Mouse (Mus musculus) MN1 (cell line): Measurements from ENCODE around the gene Il1rapl2.

Experiments
- DNase-seq: peaks from one replicate; pipeline ENCODE4 v3.0.0-alpha.2; 2016; ENCODE audit warnings: low spot score

The Il1rapl2 gene

GRCm38 (mm10) chrX:137570321-137571195, at the start of gene Il1rapl2:
Il1rapl2 (plus strand) TSS chrX:137570608.
- no peak for DNase-seq

- DNase-seq: no peak
These were observed 22.1 kb upstream of the Il1rapl2 start for GRCm38 (mm10) chrX:137548348-137548747.

- no peak for DNase-seq
These were observed 778 bp upstream of the Il1rapl2 start for GRCm38 (mm10) chrX:137569472-137570188.

DNA sequence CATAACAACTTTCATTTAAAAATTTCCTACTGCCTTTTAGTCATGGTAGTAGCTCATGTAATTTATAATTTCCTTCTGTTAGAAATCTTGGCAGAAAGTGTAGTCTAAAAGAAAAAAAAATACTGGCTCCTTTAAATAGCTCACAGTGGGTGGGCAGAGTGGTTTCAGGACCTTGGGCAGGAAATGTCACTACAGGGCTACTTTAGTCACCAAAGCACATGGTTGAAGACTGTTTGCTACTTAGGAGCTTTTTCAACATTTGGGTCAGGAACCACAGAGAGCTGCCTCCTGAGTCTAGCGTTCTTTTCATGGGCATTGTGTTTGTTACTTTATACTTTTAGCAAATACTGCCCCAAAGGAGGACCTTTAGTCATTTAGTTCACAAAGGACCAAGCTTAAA, 12.2 kb downstream of the Il1rapl2 start:
- no peak for DNase-seq

GRCm38 (mm10) chrX:137620697-137621096, 50.3 kb downstream of the Il1rapl2 start:
- DNase-seq: no peak

GRCm38 (mm10) chrX:137667011-137667410, 96.6 kb downstream of the Il1rapl2 start:
- no peak for DNase-seq

GRCm38 (mm10) chrX:137687974-137688373, 117.6 kb downstream of the Il1rapl2 start:
- no peak for DNase-seq

DNA sequence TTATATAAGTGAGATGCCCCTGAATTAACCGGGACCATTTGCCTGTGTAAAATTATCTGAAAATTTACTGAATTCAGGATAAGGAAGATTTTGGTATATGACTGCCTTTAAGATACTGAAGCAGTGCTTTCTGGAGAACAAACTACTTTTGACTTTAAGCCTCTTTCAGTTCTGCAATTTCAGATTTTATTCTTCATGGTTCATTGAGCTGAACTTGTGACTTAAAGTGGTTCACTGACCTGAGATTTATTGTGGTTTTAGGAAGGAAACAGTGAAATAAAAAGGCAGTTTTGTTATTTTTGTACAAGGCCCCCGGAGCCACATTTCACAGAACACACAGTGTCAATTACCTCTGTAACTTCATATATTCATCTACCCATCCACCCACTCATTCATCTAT, 129.6 kb downstream of the Il1rapl2 start:
- DNase-seq: no peak

DNA sequence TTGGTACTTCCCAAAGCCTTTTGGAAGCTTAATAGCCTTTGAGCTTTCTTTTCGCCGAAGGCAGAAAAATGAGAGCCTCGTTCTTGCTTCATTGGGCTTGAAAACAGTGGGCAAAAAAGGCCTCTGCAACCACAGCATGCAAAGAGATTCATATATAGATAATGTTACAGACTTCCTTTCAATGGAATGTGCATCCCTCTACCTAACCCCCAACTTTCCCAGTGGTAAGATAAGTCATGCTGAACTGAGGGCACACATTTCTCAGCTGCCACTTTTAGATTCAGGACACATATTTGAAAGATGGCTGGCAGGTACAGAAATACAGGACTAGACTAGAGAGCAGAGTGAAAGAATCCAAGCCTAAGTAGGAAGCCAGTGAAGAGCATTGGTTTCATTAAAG, 185.1 kb downstream of the Il1rapl2 start:
- no peak for DNase-seq

DNA sequence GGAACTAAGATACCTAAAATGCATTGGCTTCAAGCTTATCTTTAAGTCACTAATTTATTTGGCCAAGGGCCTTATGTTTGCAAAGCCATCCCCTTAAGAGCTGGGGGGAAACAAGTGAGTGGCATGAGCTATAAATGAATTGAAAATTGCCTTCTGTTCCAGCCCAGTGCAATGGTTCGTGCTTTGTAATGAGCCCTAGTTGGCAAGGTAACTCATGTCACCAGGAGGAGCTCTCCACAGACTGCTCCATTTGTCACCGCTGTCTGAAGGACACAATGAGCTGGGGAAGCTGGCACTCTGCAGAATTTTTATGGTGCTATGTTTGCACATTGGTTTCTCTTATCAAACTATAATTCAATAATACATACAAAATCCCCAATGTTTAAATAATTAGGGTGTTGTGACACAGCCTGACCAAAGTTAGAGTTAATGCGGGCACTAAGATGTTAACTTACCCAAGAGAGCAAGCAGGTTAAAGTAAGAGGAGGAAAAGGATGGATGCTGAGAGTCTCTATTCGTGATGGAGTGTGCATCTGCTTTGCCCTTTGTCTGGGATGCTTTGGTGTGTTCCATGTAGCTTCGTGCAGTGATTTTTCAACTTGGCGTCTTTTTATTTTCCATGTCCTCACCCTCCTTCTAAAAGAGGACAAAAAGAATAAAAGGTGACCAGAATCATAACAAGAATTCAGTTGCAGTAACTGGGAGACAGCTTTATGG, 235.2 kb downstream of the Il1rapl2 start:
- no peak for DNase-seq

DNA sequence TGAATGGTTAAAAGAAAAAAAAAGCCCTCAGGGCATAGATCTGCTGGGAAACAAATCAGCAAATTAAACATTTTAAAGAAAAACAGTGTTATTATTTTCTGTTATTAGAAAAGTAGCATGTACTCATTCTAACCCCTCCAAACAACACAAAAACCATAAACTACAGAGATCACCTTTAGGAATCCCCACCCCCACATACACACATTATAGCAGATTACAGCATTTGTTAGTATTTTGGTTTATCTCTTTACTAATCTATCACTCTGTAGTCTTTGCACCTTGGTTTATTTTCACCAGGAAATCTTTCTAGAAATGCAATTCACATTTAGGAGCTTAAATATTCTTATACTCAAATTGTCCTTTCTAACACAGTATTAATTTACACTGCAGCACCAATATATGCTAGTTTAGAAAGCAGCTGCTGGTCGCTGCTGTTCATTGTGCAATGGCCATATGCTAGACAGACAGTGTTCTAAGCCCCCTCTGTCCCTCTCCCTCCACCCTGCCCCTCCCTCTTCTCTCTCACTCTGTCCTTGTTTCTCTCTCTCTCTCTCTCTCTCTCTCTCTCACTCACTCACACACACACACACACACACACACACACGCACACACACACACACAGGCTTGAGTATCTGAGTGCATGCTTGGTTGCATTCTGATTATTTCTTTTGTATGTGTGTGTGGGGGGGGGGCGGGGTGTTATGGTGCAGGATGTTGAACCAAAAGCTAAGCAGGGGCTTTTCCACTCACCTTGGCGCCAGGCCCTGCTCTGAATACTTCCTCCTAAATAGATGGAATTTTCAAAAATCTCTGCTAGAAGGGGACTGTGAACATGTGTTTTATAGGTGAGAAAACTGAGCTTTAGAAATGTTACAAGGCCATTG, 236.1 kb downstream of the Il1rapl2 start:
- no peak for DNase-seq

DNA sequence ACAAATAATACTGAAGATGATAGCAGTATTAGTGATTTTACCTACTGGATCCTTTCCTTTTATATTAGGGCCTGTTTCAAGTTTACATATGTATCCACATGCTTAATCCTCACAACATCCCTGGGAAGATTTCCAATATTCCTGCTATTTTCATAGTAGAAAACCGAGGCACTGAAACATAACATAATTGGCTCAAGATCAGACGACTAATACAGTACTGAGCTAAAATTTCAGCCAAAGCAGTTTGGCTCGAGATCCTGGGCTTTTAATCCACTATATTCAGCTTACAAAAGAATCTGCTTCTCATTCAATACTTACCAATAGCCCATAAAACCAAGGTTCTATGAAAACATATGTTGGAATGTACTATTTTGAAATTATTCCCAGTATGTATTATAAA, 239.1 kb downstream of the Il1rapl2 start:
- no peak for DNase-seq

- no peak for DNase-seq
These were observed 241.7 kb downstream of the Il1rapl2 start for GRCm38 (mm10) chrX:137812151-137812550.

GRCm38 (mm10) chrX:137848936-137849335, 278.5 kb downstream of the Il1rapl2 start:
- no peak for DNase-seq

DNA sequence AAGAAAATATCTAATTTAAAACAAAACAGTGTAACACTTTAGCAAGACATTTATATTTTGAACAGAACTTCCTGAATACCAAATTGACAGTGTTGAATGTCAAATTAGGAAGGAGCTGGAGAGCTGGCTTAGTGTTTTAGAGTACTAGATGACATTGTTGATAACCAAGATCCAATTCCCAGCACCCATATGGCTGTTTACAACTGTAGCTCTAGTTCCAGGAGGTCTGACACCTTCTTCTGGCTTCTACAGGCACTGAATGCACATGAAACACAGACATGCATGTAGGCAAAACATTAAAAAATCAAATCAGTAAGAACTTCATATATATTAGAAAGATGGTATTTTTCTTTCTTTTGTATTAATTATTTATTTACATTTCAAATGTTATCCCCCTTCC, 353.1 kb downstream of the Il1rapl2 start:
- DNase-seq: no peak

DNA sequence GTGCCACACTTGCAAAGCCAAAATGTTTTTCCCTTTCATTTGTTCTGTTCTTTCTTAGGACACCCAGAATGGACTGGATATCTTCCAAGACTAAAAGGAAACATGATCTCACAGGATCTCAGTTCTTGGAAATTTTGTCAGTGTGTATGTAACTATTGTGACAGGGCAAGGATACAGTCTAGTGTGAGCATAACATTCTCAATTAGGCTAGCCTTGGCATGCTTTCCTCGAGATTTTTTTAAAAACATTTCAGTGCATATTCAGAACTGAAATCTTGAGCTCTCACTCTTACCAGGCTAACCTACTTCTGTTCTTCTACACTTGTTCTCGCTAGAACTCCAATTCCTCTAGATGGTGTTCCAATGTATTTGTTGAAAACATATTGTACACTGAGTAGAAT, 356.4 kb downstream of the Il1rapl2 start:
- no peak for DNase-seq

- DNase-seq: no peak
These were observed 377.3 kb downstream of the Il1rapl2 start for GRCm38 (mm10) chrX:137947741-137948140.

DNA sequence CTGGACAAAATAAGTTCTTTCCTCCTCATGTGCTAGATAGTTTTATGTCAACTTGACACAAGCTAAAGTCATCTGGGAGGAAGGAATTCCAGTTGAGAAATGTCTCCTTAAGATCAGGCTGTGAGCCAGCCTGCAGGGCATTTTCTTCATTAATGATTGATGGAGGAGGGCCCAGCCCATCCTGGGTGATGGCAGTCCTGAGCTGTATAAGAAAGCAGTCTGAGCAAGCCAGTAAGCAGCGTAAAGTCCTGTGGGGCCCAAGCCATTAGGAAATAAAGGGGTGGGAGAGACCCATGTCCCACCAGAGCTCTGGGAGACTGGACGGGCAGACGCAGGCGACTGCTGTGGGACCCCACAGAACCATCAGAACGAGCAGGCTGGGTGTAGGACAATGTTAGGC, 400.9 kb downstream of the Il1rapl2 start:
- no peak for DNase-seq

DNA sequence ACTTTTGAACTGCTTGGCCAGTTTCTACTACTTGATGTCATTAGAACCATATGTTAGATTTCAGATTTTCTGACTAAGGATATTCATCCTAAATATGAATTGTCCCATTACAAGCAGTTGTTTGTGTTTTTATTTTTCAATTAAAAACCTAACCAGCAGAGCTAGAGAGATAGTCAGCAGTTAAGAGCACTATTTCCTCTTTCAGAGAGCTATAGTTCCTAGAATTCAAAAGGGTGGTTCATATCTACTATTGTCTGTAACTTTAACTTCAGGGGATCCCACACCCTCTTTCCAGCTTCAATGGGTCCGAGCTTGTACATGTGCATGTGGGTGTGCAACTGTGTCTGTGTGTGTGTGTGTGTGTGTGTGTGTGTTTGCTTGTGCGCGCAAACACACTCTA, 472.7 kb downstream of the Il1rapl2 start:
- DNase-seq: no peak

DNA sequence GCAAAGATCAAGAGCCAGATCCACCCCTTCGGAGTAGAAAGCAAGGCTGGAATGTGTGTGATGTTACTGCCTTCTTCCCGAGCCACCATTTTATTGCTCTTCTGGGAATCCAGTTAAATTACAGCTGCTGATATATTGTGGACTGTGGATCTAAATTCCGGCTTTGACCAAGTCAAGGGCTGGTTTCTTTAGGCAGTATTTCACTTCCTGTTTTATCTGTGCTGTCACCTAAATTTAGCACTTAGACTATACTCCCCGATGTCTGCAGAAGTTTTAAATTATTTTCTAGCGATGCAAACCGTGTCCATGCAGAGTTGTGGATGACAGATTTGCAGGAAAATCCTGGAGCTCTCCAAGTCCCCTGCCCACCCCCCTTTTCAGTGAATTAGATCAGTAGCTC, 533.5 kb downstream of the Il1rapl2 start:
- no peak for DNase-seq

GRCm38 (mm10) chrX:138104668-138105067, 534.3 kb downstream of the Il1rapl2 start:
- DNase-seq: no peak

GRCm38 (mm10) chrX:138170146-138170545, 599.7 kb downstream of the Il1rapl2 start:
- peak; percentile 6 for DNase-seq
